Mouse (Mus musculus) right cerebral cortex, postnatal 14 days (tissue): ENCODE results near the gene Best2.

Experiments
- DNase-seq: peaks from one replicate; pipeline ENCODE4 v3.0.0; 2022

Gene Best2

GRCm38 (mm10) chr8:85014431-85014830 lies at the start of gene Best2:
Gene Best2 (minus strand): TSS chr8:85014531.
- DNase-seq, result no peak

- no peak for DNase-seq
Measured at GRCm38 (mm10) chr8:85062603-85063002, 48.3 kb upstream of the Best2 start.

- peak; percentile 85 for DNase-seq
Measured at GRCm38 (mm10) chr8:85059879-85060616, 45.7 kb upstream of the Best2 start, which contains the start of gene Fbxw9. Gene Fbxw9 (plus strand): TSS chr8:85060055.

GRCm38 (mm10) chr8:85057367-85057766 lies 43.0 kb upstream of the Best2 start:
- DNase-seq, result no peak

GRCm38 (mm10) chr8:85043619-85044018 lies 29.3 kb upstream of the Best2 start:
- DNase-seq, result no peak

- DNase-seq, result peak; percentile 57
Measured at GRCm38 (mm10) chr8:85037681-85038531, 23.6 kb upstream of the Best2 start.

GRCm38 (mm10) chr8:85037366-85037680 lies 23.0 kb upstream of the Best2 start:
- DNase-seq, result peak; percentile 57

- DNase-seq, result peak; percentile 85
Measured at GRCm38 (mm10) chr8:85036718-85037365, 22.5 kb upstream of the Best2 start, which contains the start of gene Tnpo2. Gene Tnpo2 (plus strand): TSS chr8:85036915.

- no peak for DNase-seq
Measured at GRCm38 (mm10) chr8:85036381-85036717, 22.0 kb upstream of the Best2 start.

GRCm38 (mm10) chr8:85035728-85036310 lies 21.5 kb upstream of the Best2 start:
- DNase-seq, result no peak

- DNase-seq, result no peak
Measured at GRCm38 (mm10) chr8:85035165-85035727, 20.9 kb upstream of the Best2 start.

GRCm38 (mm10) chr8:85034764-85035163 lies 20.4 kb upstream of the Best2 start:
- peak; percentile 80 for DNase-seq

GRCm38 (mm10) chr8:85033867-85034266 lies 19.5 kb upstream of the Best2 start:
- no peak for DNase-seq

GRCm38 (mm10) chr8:85032622-85033311 lies 18.4 kb upstream of the Best2 start:
- DNase-seq, result no peak

GRCm38 (mm10) chr8:85029271-85029670 lies 14.9 kb upstream of the Best2 start:
- DNase-seq, result no peak

GRCm38 (mm10) chr8:85027922-85028321 lies 13.6 kb upstream of the Best2 start:
- no peak for DNase-seq

GRCm38 (mm10) chr8:85027516-85027855 lies 13.2 kb upstream of the Best2 start:
- DNase-seq, result no peak

- DNase-seq, result peak; percentile 93
Measured at GRCm38 (mm10) chr8:85026670-85027515, 12.6 kb upstream of the Best2 start, which contains the start of gene Trir. Gene Trir (plus strand): TSS chr8:85026823.

- peak; percentile 76 for DNase-seq
Measured at GRCm38 (mm10) chr8:85025098-85025932, 11.0 kb upstream of the Best2 start, which contains the start of gene Asna1. Gene Asna1 (minus strand): TSS chr8:85025281.

GRCm38 (mm10) chr8:85023846-85024245 lies 9.5 kb upstream of the Best2 start:
- no peak for DNase-seq
